Mouse (Mus musculus) liver, embryonic 14.5 days (tissue): ENCODE data around the gene Gab2. TPM values are rescaled to one million over a fixed set of nuclear protein-coding genes. Genes with fewer than 3 reads are reported as not detected.

Source experiments
- ATAC-seq: fragments of 200-750 bp; cut with Nextera tagmentation; 2 replicates; pipeline ENCODE4 v1.8.0; 2017; ENCODE audit warnings: moderate number of reproducible peaks, mild to moderate bottlenecking, moderate library complexity; ENCODE audit not compliant: insufficient read depth
- DNase-seq, 3 experiments: peaks; one replicate each; pipeline ENCODE4 v3.0.0-alpha.2; 2012 to 2013; ENCODE audit warnings: low read depth in 3 of 3, low spot score in 3 of 3
- H3K27ac ChIP-seq: fragments of 300-500 bp; sonication (generic); 2 replicates; pipeline ENCODE4 v1.5.1; 2014; ENCODE audit warnings: moderate library complexity, mild to moderate bottlenecking, control low read depth, inconsistent platforms
- H3K27me3 ChIP-seq: fragments of 300-500 bp; sonication (generic); 2 replicates; pipeline ENCODE4 v1.6.1; 2014; ENCODE audit warnings: mild to moderate bottlenecking, low read length, moderate library complexity; ENCODE audit not compliant: control insufficient read depth, insufficient read depth
- H3K36me3 ChIP-seq: fragments of 300-500 bp; sonication (generic); replicated peaks from 2 replicates; pipeline ENCODE4 v1.6.1; 2014; ENCODE audit warnings: low read depth; ENCODE audit not compliant: control insufficient read depth, insufficient read depth
- H3K4me1 ChIP-seq, 2 experiments: fragments of 200-500 bp in 1 of 2; fragments of 300-500 bp in 1 of 2; sonication (generic) in 1 of 2; replicated peaks; 2 replicates each; pipeline ENCODE4 v1.6.1; 2012 to 2014; ENCODE audit warnings: antibody characterized with exemption in 1 of 2, inconsistent platforms in 1 of 2, low read length in 1 of 2; ENCODE audit not compliant: control insufficient read depth in 2 of 2, insufficient read depth in 2 of 2
- H3K4me2 ChIP-seq: fragments of 300-500 bp; sonication (generic); 2 replicates; pipeline ENCODE4 v1.6.1; 2014; ENCODE audit warnings: low read depth, mild to moderate bottlenecking, control low read depth, moderate library complexity
- H3K4me3 ChIP-seq, 2 experiments: fragments of 200-500 bp in 1 of 2; fragments of 300-500 bp in 1 of 2; sonication (generic) in 1 of 2; 2 replicates each; pipeline ENCODE4 v1.5.1; 2012 to 2014; ENCODE audit warnings: low read depth in 2 of 2, low read length in 2 of 2, mild to moderate bottlenecking in 2 of 2, control low read depth in 1 of 2, inconsistent platforms in 1 of 2, moderate library complexity in 1 of 2; ENCODE audit not compliant: insufficient read depth in 1 of 2
- H3K9ac ChIP-seq: fragments of 300-500 bp; sonication (generic); replicated peaks from 2 replicates; pipeline ENCODE4 v1.6.1; 2014; ENCODE audit warnings: mild to moderate bottlenecking, control low read depth, moderate library complexity
- H3K9me3 ChIP-seq: fragments of 300-500 bp; sonication (generic); 2 replicates; pipeline ENCODE4 v1.6.1; 2016; ENCODE audit warnings: low read length, mixed read lengths; ENCODE audit not compliant: control insufficient read depth
- CTCF ChIP-seq: IDR thresholded peaks from 2 replicates; pipeline ENCODE4 v1.5.1; 2016; ENCODE audit warnings: antibody characterized with exemption, low read depth, control low read depth
- EP300 ChIP-seq: IDR thresholded peaks from 2 replicates; pipeline ENCODE4 v1.6.1; 2016; ENCODE audit warnings: antibody characterized with exemption, low read depth
- WGBS: fragments of 180-500 bp; shearing (Covaris S2); extraction: QIAGEN DNeasy Blood & Tissue Kit; methylation state at CpG from one replicate; pipeline ENCODE4 v1.1.7; 2014; ENCODE audit not compliant: insufficient replicate concordance; 5-methylcytosine and 5-hydroxymethylcytosine counted together
- polyA plus RNA-seq, 2 experiments: library from polyadenylated mRNA; depleted of rRNA in 1 of 2; stranded (reverse) in 1 of 2; unstranded in 1 of 2; fragments of >200 nt; fragmentation: Nextera tagmentation in 1 of 2; extraction: Ambion mirVana in 1 of 2; gene quantifications; 2 replicates each; pipeline versions ENCODE4 v1.2.1 to v1.2.3; 2012 to 2014

Gene Gab2
- polyA plus RNA-seq, 2 experiments: 1.9 to 2.4 TPM

DNA sequence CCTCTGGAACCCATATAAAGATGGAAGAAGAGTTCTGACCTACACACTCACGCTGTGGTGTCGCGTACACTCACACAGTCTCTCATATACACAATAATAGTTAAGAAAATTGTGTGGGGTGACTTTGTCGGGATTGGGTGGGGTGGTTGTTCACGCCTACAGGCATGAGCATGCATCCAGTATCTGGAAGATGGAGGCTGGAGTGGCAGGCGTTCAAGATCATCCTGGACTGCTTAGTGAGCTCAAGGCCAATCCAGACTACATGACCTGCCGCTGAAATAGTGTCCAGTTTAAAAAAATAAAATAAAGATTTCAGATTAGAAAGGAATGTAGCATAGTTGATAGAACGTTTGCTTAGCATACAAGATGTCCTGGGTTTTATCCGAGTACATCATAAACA is 2.2 kb downstream of the Gab2 start:
- no peak for TF ChIP-seq EP300
- no peak for TF ChIP-seq CTCF
- Histone ChIP-seq H3K4me1 (peaks cover 2 to 17% of the 10 kb centered on the region in 2 experiments), H3K4me3 (no peak overlapping the region), H3K4me2 (no peak overlapping the region), H3K27me3 (no peaks in the 10 kb centered on the region), H3K36me3 (no peaks in the 10 kb centered on the region), H3K27ac (no peak overlapping the region), H3K9ac (no peak overlapping the region), H3K9me3 (no peaks in the 10 kb centered on the region)
- DNase-seq (no peak), ATAC-seq (no peak)
- 74% methylated on average over 9 of the region's 9 CpGs for WGBS

DNA sequence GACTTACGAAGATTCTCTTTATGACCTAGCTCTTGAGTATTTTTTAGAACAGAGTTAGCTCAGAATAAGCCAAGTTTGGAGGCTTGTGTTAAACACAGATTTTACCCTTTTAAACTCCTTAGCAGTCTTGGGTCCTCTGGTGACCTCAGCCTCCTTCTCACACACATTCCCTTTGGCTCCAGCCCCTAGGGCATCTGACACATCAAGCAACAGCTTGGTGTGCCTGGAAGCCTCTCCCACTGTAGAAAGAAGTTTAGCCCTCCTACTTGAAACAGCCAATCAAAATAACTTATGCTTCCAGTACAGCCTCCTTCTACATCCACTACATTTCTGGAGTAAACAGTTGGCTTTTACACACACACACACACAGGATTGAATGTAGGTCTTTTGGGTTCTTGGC is 2.8 kb downstream of the Gab2 start:
- ATAC-seq: no peak
- Histone ChIP-seq H3K9me3 (no peaks in the 10 kb centered on the region), H3K27ac (no peak overlapping the region), H3K4me3 (no peak overlapping the region), H3K36me3 (no peaks in the 10 kb centered on the region), H3K27me3 (no peaks in the 10 kb centered on the region), H3K4me1 (peaks cover 2 to 16% of the 10 kb centered on the region in 2 experiments), H3K9ac (no peak overlapping the region), H3K4me2 (no peak overlapping the region)
- 92% methylated on average over 1 of the region's 1 CpGs for WGBS
- DNase-seq: no peak
- TF ChIP-seq EP300 (no peak), CTCF (no peak)

DNA sequence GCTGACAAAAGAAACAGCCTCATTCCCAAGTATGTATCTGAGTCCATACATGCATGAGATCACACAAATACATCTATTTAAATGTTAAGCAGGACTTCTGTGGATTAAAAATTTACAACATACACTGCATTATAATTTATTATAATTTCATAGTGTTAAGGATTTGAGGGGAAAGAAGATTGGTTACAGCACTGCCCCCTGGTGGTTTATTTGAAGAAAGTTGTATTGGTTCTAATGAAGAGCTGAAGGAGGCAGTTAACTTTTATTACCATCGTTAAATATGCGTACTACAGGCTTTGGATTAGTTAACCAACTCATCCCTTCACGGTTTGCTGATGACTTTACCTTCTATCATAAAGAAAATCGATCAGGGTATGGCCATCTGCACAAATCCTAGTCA is 3.9 kb downstream of the Gab2 start:
- no peaks in the 10 kb centered on the region for H3K27me3 ChIP-seq
- no peak for ATAC-seq
- 8% methylated on average over 4 of the region's 4 CpGs for WGBS
- no peak overlapping the region for H3K27ac ChIP-seq
- no peak overlapping the region for H3K4me2 ChIP-seq
- TF ChIP-seq CTCF: peak; percentile 62
- no peak for TF ChIP-seq EP300
- no peaks in the 10 kb centered on the region for H3K36me3 ChIP-seq
- no peak overlapping the region for H3K4me3 ChIP-seq
- no peaks in the 10 kb centered on the region for H3K9me3 ChIP-seq
- no peak overlapping the region for H3K9ac ChIP-seq
- peaks cover 2 to 14% of the 10 kb centered on the region in 2 experiments for H3K4me1 ChIP-seq
- peak in 1 of 3 experiments; percentile 54 for DNase-seq

DNA sequence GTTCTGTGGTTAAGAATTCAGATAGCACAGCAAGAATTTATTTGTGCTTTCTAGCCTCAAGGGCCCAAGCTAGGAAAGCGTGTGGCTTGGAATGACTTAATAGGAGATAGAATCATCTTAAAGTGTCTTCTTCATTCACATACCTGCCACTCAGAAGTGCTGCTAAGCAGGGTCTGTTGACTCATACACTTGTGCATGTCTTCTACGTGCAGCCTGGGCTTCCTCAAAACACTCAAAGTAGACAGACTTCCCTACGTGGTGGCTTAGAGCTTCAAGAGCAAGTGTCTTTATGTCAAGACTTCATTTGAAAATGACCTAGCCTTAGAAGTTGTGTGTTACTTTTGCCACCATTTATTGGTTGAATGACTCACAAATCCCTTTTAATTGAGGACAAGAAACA is 12.9 kb downstream of the Gab2 start:
- DNase-seq: no peak
- Histone ChIP-seq H3K4me3 (no peak overlapping the region), H3K4me2 (no peak overlapping the region), H3K36me3 (no peaks in the 10 kb centered on the region), H3K4me1 (no peaks in the 10 kb centered on the region), H3K9me3 (no peaks in the 10 kb centered on the region), H3K27me3 (no peaks in the 10 kb centered on the region), H3K27ac (no peak overlapping the region), H3K9ac (no peak overlapping the region)
- WGBS: 38% methylated on average over 3 of the region's 3 CpGs
- TF ChIP-seq EP300 (no peak), CTCF (no peak)
- ATAC-seq: no peak

DNA sequence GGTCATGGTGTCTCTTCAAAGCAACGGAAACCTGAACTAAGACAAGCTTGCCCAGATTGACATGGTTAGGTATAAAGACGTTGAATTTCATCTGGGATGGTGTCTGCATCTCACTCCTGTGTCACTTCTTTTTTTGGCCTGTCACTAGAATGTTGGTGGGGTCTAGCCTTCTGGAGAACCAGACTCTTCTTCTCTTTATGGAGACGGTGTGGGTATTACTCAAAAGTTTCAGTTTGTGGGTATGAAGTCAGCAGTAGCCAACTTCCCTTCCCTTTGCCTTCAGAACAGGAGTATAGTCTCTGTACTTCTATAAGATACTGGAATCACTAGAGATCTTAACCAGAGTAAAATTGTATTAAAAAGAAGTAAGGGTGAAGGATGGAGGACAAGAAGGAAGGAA is 26.7 kb downstream of the Gab2 start:
- Histone ChIP-seq H3K4me1 (peaks cover 2 to 3% of the 10 kb centered on the region in 2 experiments; a peak in 3 of 4 replicates), H3K27me3 (no peaks in the 10 kb centered on the region), H3K27ac (no peak overlapping the region), H3K4me3 (no peak overlapping the region), H3K4me2 (no peak overlapping the region), H3K9ac (no peak overlapping the region), H3K9me3 (no peaks in the 10 kb centered on the region), H3K36me3 (no peaks in the 10 kb centered on the region)
- DNase-seq: no peak
- TF ChIP-seq EP300 (no peak), CTCF (no peak)
- no peak for ATAC-seq
- WGBS: 65% methylated on average over 3 of the region's 3 CpGs

GRCm38 (mm10) chr7:97128949-97129348 is 47.6 kb downstream of the Gab2 start:
- no peaks in the 10 kb centered on the region for H3K9me3 ChIP-seq
- H3K36me3 ChIP-seq: no peaks in the 10 kb centered on the region
- ATAC-seq (no peak), DNase-seq (no peak)
- H3K27me3 ChIP-seq: no peaks in the 10 kb centered on the region
- no peak overlapping the region for H3K4me2 ChIP-seq
- no peak overlapping the region for H3K27ac ChIP-seq
- no peaks in the 10 kb centered on the region for H3K4me1 ChIP-seq
- no peak overlapping the region for H3K4me3 ChIP-seq
- H3K9ac ChIP-seq: no peak overlapping the region
- TF ChIP-seq CTCF (no peak), EP300 (no peak)
- 36% methylated on average over 1 of the region's 1 CpGs for WGBS
